In the genomic region with DNA sequence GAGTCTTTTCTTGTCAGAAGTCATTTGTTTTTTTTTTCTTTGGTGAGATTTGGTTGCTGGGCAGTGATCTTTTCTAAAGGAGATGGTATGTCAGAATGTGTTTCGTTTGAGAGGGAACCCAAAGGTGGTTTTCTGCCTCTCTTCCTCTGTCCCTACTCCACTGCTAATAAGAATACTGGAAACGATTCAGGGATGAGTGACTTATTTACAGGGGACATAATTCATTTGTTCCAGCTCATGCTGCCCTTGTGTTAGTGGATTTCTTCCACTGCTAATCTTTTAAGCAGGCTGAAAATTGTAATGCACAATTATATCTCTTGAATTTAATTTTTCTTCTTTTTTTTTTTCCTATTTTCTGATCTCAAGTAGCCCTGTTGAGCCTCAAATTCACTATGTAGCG, we compare ENCODE assay signal across 11 mouse cellular contexts. TPM values are rescaled to one million over a fixed set of nuclear protein-coding genes. Genes with fewer than 3 reads are reported as not detected.
DNase-seq lines count a peak whose midpoint lies in the region; ATAC-seq and TF ChIP-seq lines count a peak whose summit lies in the region.
"Had no signal": no experiment of that assay in that cellular context is flagged by ENCODE, and none has a peak within 500 bp of the region (broad histone marks: within the 10 kb centered on the region; RNA-seq: fewer than 3 reads in every experiment).

No protein-coding gene starts in this region.

- no peaks in the 10 kb centered on the region for H3K9me3 ChIP-seq in kidney, embryonic 15.5 days (replicated peaks)
- H3K9me3 ChIP-seq in forebrain, embryonic 16.5 days (ENCODE audit: control insufficient read depth, low read length) = no peaks in the 10 kb centered on the region
- no peaks in the 10 kb centered on the region for H3K9me3 ChIP-seq in liver, embryonic 11.5 days (ENCODE audit: control insufficient read depth, low read length)
- no peaks in the 10 kb centered on the region for H3K9me3 ChIP-seq in neural tube, embryonic 13.5 days
- H3K9me3 ChIP-seq: embryonic facial prominence, embryonic 15.5 days had no signal

- peak overlapping the region; percentile 98 for H3K4me3 ChIP-seq in kidney, embryonic 15.5 days (replicated peaks)
- no peak overlapping the region for H3K4me3 ChIP-seq in forebrain, embryonic 16.5 days (replicated peaks; ENCODE audit: low read length)
- peak overlapping the region; percentile 95; the same call in 1 of the 2 replicates for H3K4me3 ChIP-seq in liver, embryonic 11.5 days (ENCODE audit: low read depth, low read length)
- peak overlapping the region; percentile 95 for H3K4me3 ChIP-seq in neural tube, embryonic 13.5 days
- H3K4me3 ChIP-seq in thymus, adult 2 months (ENCODE audit: control insufficient read depth, insufficient read depth, low read length) = no peak overlapping the region
- H3K4me3 ChIP-seq in cerebellum, adult 2 months (replicated peaks; ENCODE audit: insufficient read depth, low read depth, low read length) = no peak overlapping the region

- H3K36me3 ChIP-seq in kidney, embryonic 15.5 days = peaks cover 15% of the 10 kb centered on the region
- H3K36me3 ChIP-seq in forebrain, embryonic 16.5 days (ENCODE audit: control insufficient read depth, insufficient read depth) = no peaks in the 10 kb centered on the region
- no peaks in the 10 kb centered on the region; the same call in 1 of the 2 replicates for H3K36me3 ChIP-seq in liver, embryonic 11.5 days (ENCODE audit: control insufficient read depth, insufficient read depth, low read length)
- H3K36me3 ChIP-seq in neural tube, embryonic 13.5 days = peaks cover 19% of the 10 kb centered on the region
- H3K36me3 ChIP-seq in thymus, adult 2 months (ENCODE audit: control insufficient read depth, insufficient read depth, low read length) = no peaks in the 10 kb centered on the region

- TF ChIP-seq POLR2A in thymus, adult 2 months (IDR thresholded peaks at IDR 0.05; ENCODE audit: control insufficient read depth, extremely low read depth, insufficient read depth, low read length, poor library complexity) = no peak
- no peak for TF ChIP-seq POLR2A in cerebellum, adult 2 months (IDR thresholded peaks at IDR 0.05; ENCODE audit: borderline replicate concordance, insufficient read depth, low read length)

- H3K27ac ChIP-seq in kidney, embryonic 15.5 days = peak overlapping the region; percentile 84
- H3K27ac ChIP-seq in forebrain, embryonic 16.5 days (ENCODE audit: low read length) = no peak overlapping the region
- H3K27ac ChIP-seq in liver, embryonic 11.5 days (ENCODE audit: low read depth, low read length) = no peak overlapping the region
- no peak overlapping the region for H3K27ac ChIP-seq in neural tube, embryonic 13.5 days (replicated peaks)
- H3K27ac ChIP-seq in thymus, adult 2 months (ENCODE audit: control insufficient read depth, insufficient read depth, low read length) = no peak overlapping the region
- H3K27ac ChIP-seq in cerebellum, adult 2 months (ENCODE audit: insufficient read depth, low read length) = no peak overlapping the region
- H3K27ac ChIP-seq: embryonic facial prominence, embryonic 15.5 days had no signal

- H3K4me2 ChIP-seq in kidney, embryonic 15.5 days = peak overlapping the region; percentile 73
- peak overlapping the region; percentile 86 for H3K4me2 ChIP-seq in forebrain, embryonic 16.5 days (ENCODE audit: low read length)
- peak overlapping the region; percentile 87; the same call in 1 of the 2 replicates for H3K4me2 ChIP-seq in liver, embryonic 11.5 days
- H3K4me2 ChIP-seq in neural tube, embryonic 13.5 days = peak overlapping the region; percentile 87

- ATAC-seq in kidney, embryonic 15.5 days (replicated peaks; ENCODE audit: low FRiP score) = no peak
- ATAC-seq in forebrain, embryonic 16.5 days = no peak
- ATAC-seq in liver, embryonic 11.5 days (replicated peaks; ENCODE audit: low FRiP score) = no peak
- ATAC-seq in neural tube, embryonic 13.5 days (ENCODE audit: low read depth) = no peak

- peaks cover 40% of the 10 kb centered on the region for H3K4me1 ChIP-seq in kidney, embryonic 15.5 days
- H3K4me1 ChIP-seq in forebrain, embryonic 16.5 days (replicated peaks; ENCODE audit: control insufficient read depth, insufficient read depth, low read length) = peaks cover 21% of the 10 kb centered on the region
- peaks cover 9% of the 10 kb centered on the region; the same call in 1 of the 2 replicates for H3K4me1 ChIP-seq in liver, embryonic 11.5 days (replicated peaks; ENCODE audit: control insufficient read depth, insufficient read depth, low read length)
- peaks cover 37% of the 10 kb centered on the region for H3K4me1 ChIP-seq in neural tube, embryonic 13.5 days (replicated peaks)
- H3K4me1 ChIP-seq in thymus, adult 2 months (replicated peaks; ENCODE audit: control insufficient read depth, insufficient read depth, low read length) = no peaks in the 10 kb centered on the region
- H3K4me1 ChIP-seq in cerebellum, adult 2 months (ENCODE audit: control insufficient read depth, insufficient read depth, low read length) = peaks cover 5% of the 10 kb centered on the region

- peak overlapping the region; percentile 100; the same call in 1 of the 2 replicates for H3K9ac ChIP-seq in kidney, embryonic 15.5 days
- no peak overlapping the region for H3K9ac ChIP-seq in forebrain, embryonic 16.5 days (replicated peaks; ENCODE audit: low read depth, low read length)
- no peak overlapping the region for H3K9ac ChIP-seq in liver, embryonic 11.5 days (ENCODE audit: low read depth, low read length)
- peak overlapping the region; percentile 99 for H3K9ac ChIP-seq in neural tube, embryonic 13.5 days
- H3K9ac ChIP-seq: embryonic facial prominence, embryonic 15.5 days had no signal

- DNase-seq in kidney, postnatal 14 days = no peak
- no peak for DNase-seq in liver, embryonic 11.5 days (ENCODE audit: low spot score)
- no peak for DNase-seq in thymus, adult 2 months
- no peak for DNase-seq in cerebellum, postnatal 36 days
- no peak for DNase-seq in cerebellum, adult 2 months
- DNase-seq: gastrocnemius, postnatal 25 days; lung, postnatal 14 days had no signal

- no peak for TF ChIP-seq CTCF in thymus, adult 2 months (IDR thresholded peaks at IDR 0.05; ENCODE audit: borderline replicate concordance, control insufficient read depth, extremely low read depth, insufficient read depth, low read length, poor library complexity)
- TF ChIP-seq CTCF in cerebellum, adult 2 months (IDR thresholded peaks at IDR 0.05; ENCODE audit: borderline replicate concordance, insufficient read depth, low read depth, low read length) = no peak

- WGBS in kidney, embryonic 15.5 days = 57% methylated on average over 3 of the region's 3 CpGs
- 80% methylated on average over 3 of the region's 3 CpGs for WGBS in forebrain, embryonic 16.5 days
- 89% methylated on average over 3 of the region's 3 CpGs for WGBS in liver, embryonic 11.5 days
- 69% methylated on average over 3 of the region's 3 CpGs for WGBS in neural tube, embryonic 13.5 days
- WGBS in thymus, adult 2 months = 82% methylated on average over 3 of the region's 3 CpGs
- WGBS in cerebellum, adult 2 months = 53% methylated on average over 3 of the region's 3 CpGs

- no peaks in the 10 kb centered on the region for H3K27me3 ChIP-seq in kidney, embryonic 15.5 days
- H3K27me3 ChIP-seq in forebrain, embryonic 16.5 days (replicated peaks; ENCODE audit: control insufficient read depth, insufficient read depth, low read length) = no peaks in the 10 kb centered on the region
- H3K27me3 ChIP-seq in liver, embryonic 11.5 days (replicated peaks; ENCODE audit: control insufficient read depth, insufficient read depth, low read length) = no peaks in the 10 kb centered on the region
- no peaks in the 10 kb centered on the region for H3K27me3 ChIP-seq in neural tube, embryonic 13.5 days
- no peaks in the 10 kb centered on the region for H3K27me3 ChIP-seq in thymus, adult 2 months (ENCODE audit: control insufficient read depth, insufficient read depth, low read length)
- no peaks in the 10 kb centered on the region for H3K27me3 ChIP-seq in cerebellum, adult 2 months (ENCODE audit: control insufficient read depth, insufficient read depth, low read length)
- H3K27me3 ChIP-seq: embryonic facial prominence, embryonic 15.5 days had no signal

RNA-seq across cellular contexts. Expression of a gene that starts 2.0 kb away (rescaled TPM):
- 22.9 and 23.5 TPM in 2 replicates for polyA plus RNA-seq in kidney, embryonic 15.5 days (2015; fragmentation: Nextera tagmentation; extraction: Ambion mirVana)
- 31.2 and 34.2 TPM in 2 replicates for polyA plus RNA-seq in forebrain, embryonic 16.5 days (2015; fragmentation: Nextera tagmentation; extraction: Ambion mirVana)
- 15.8 and 18.0 TPM in 2 replicates for polyA plus RNA-seq in liver, embryonic 11.5 days (2014; fragmentation: Nextera tagmentation; extraction: Ambion mirVana)
- 26.1 and 26.5 TPM in 2 replicates for polyA plus RNA-seq in neural tube, embryonic 13.5 days (2015; fragmentation: Nextera tagmentation; extraction: Ambion mirVana)
- polyA plus RNA-seq in thymus, adult 2 months (2012; rRNA removed) = 5.1 and 5.9 TPM in 2 replicates
- 16.8 and 17.4 TPM in 2 replicates for polyA plus RNA-seq in cerebellum, adult 2 months (2012; rRNA removed)

RNA-seq across cellular contexts. Expression of a gene that starts 29.9 kb away (rescaled TPM):
- 61.4 and 64.6 TPM in 2 replicates for polyA plus RNA-seq in kidney, embryonic 15.5 days (2015; fragmentation: Nextera tagmentation; extraction: Ambion mirVana)
- 117 and 118 TPM in 2 replicates for polyA plus RNA-seq in forebrain, embryonic 16.5 days (2015; fragmentation: Nextera tagmentation; extraction: Ambion mirVana)
- polyA plus RNA-seq in liver, embryonic 11.5 days (2014; fragmentation: Nextera tagmentation; extraction: Ambion mirVana) = 33.9 TPM in 2 replicates
- polyA plus RNA-seq in neural tube, embryonic 13.5 days (2015; fragmentation: Nextera tagmentation; extraction: Ambion mirVana) = 96.3 and 98.2 TPM in 2 replicates
- polyA plus RNA-seq in thymus, adult 2 months (2012; rRNA removed) = 11.1 and 13.0 TPM in 2 replicates
- 19.0 and 19.2 TPM in 2 replicates for polyA plus RNA-seq in cerebellum, adult 2 months (2012; rRNA removed)

RNA-seq across cellular contexts. Expression of a gene that starts 33.8 kb away (rescaled TPM):
- not detected in 2 replicates for polyA plus RNA-seq in kidney, embryonic 15.5 days (2015; fragmentation: Nextera tagmentation; extraction: Ambion mirVana)
- not detected in 2 replicates for polyA plus RNA-seq in forebrain, embryonic 16.5 days (2015; fragmentation: Nextera tagmentation; extraction: Ambion mirVana)
- polyA plus RNA-seq in liver, embryonic 11.5 days (2014; fragmentation: Nextera tagmentation; extraction: Ambion mirVana) = not detected in 2 replicates
- not detected in 2 replicates for polyA plus RNA-seq in neural tube, embryonic 13.5 days (2015; fragmentation: Nextera tagmentation; extraction: Ambion mirVana)
- not detected in 2 replicates for polyA plus RNA-seq in thymus, adult 2 months (2012; rRNA removed)
- polyA plus RNA-seq in cerebellum, adult 2 months (2012; rRNA removed) = not detected in 2 replicates
- polyA plus RNA-seq: embryonic facial prominence, embryonic 15.5 days had no signal

Comparison
In these comparisons a context has a peak if more than half of its experiments do, and no peak if none do; other contexts are left out.
1. H3K4me3 ChIP-seq: peak in kidney, embryonic 15.5 days (single experiment), liver, embryonic 11.5 days (single experiment) and neural tube, embryonic 13.5 days (single experiment); none in forebrain, embryonic 16.5 days (single experiment), thymus, adult 2 months (single experiment) and cerebellum, adult 2 months (single experiment).
2. H3K9ac ChIP-seq: peak in kidney, embryonic 15.5 days (single experiment) and neural tube, embryonic 13.5 days (single experiment); none in forebrain, embryonic 16.5 days (single experiment) and liver, embryonic 11.5 days (single experiment).
3. Peak in every context shown above with its lines, with median percentiles within 50 percentile points of each other: H3K4me2 ChIP-seq.